In genomic region chr14:55745861-55746237, GRCm38 (mm10) we compare ENCODE assay signal across 9 mouse cellular contexts. TPM values are rescaled to one million over a fixed set of nuclear protein-coding genes. Genes with fewer than 3 reads are reported as not detected.
DNase-seq lines count a peak whose midpoint lies in the region; ATAC-seq and TF ChIP-seq lines count a peak whose summit lies in the region.
"Had no signal": no experiment of that assay in that cellular context is flagged by ENCODE, and none has a peak within 500 bp of the region (broad histone marks: within the 10 kb centered on the region; RNA-seq: fewer than 3 reads in every experiment).

No protein-coding gene starts in this region.

- H3K27me3 ChIP-seq in heart, postnatal 0 days (ENCODE audit: control insufficient read depth, insufficient read depth, low read length), result no peaks in the 10 kb centered on the region
- H3K27me3 ChIP-seq in Patski, result no peaks in the 10 kb centered on the region
- no peaks in the 10 kb centered on the region for H3K27me3 ChIP-seq in hindbrain, embryonic 11.5 days (ENCODE audit: control insufficient read depth, insufficient read depth, low read length)
- no peaks in the 10 kb centered on the region for H3K27me3 ChIP-seq in midbrain, embryonic 11.5 days (ENCODE audit: control insufficient read depth, insufficient read depth, low read length)

- POLR2A ChIA-PET in Patski (lab: Charles Lee), result interaction anchor here (2.6 kb wide), 1 partner anchor 64 kb away, joined by 14 read pairs; the partner anchor contains the start of gene Tinf2

- no peak for TF ChIP-seq CTCF in heart, postnatal 0 days (IDR thresholded peaks at IDR 0.05; ENCODE audit: low read depth)
- TF ChIP-seq CTCF in Patski (IDR thresholded peaks at IDR 0.05), result no peak

- in situ Hi-C loops in Patski (cut with MboI; ENCODE audit: low pct_unique_long_range_greater_than_20kb), result no loop called here

- H3K9ac ChIP-seq in heart, postnatal 0 days (replicated peaks; ENCODE audit: low read depth, low read length), result peak overlapping the region; percentile 80
- H3K9ac ChIP-seq in hindbrain, embryonic 11.5 days (ENCODE audit: low read depth, low read length), result peak overlapping the region; percentile 81
- peak overlapping the region; percentile 88 for H3K9ac ChIP-seq in midbrain, embryonic 11.5 days (ENCODE audit: low read length)

- H3K27ac ChIP-seq in heart, postnatal 0 days (ENCODE audit: low read depth), result peak overlapping the region; percentile 47; the same call in 1 of the 2 replicates
- H3K27ac ChIP-seq in hindbrain, embryonic 11.5 days (ENCODE audit: low read depth, low read length), result no peak overlapping the region
- H3K27ac ChIP-seq in midbrain, embryonic 11.5 days (ENCODE audit: low read depth, low read length), result no peak overlapping the region

- peak overlapping the region; percentile 89 for H3K4me2 ChIP-seq in heart, postnatal 0 days (ENCODE audit: low read depth, low read length)
- peak overlapping the region; percentile 71 for H3K4me2 ChIP-seq in hindbrain, embryonic 11.5 days (replicated peaks; ENCODE audit: low read depth, low read length)
- peak overlapping the region; percentile 93 for H3K4me2 ChIP-seq in midbrain, embryonic 11.5 days

- CTCF ChIA-PET in Patski (lab: Charles Lee), result interaction anchor here (8.2 kb wide), 1 partner anchor 63 kb away, joined by 80 read pairs; the partner anchor contains the start of gene Tinf2

- peaks cover 22% of the 10 kb centered on the region for H3K4me1 ChIP-seq in heart, postnatal 0 days (ENCODE audit: control insufficient read depth, insufficient read depth)
- H3K4me1 ChIP-seq in hindbrain, embryonic 11.5 days (replicated peaks; ENCODE audit: control insufficient read depth, insufficient read depth, low read length), result peaks cover 3% of the 10 kb centered on the region; the same call in 1 of the 2 replicates
- peaks cover 15% of the 10 kb centered on the region for H3K4me1 ChIP-seq in midbrain, embryonic 11.5 days (ENCODE audit: control insufficient read depth, insufficient read depth, low read length)

- WGBS in heart, postnatal 0 days, result under 1% methylated on average over 31 of the region's 31 CpGs
- under 1% methylated on average over 31 of the region's 31 CpGs for WGBS in hindbrain, embryonic 11.5 days
- under 1% methylated on average over 30 of the region's 31 CpGs for WGBS in midbrain, embryonic 11.5 days

- ATAC-seq in heart, postnatal 0 days (ENCODE audit: insufficient read depth, low read depth), result no peak
- peak; percentile 31 for ATAC-seq in Patski
- ATAC-seq in hindbrain, embryonic 11.5 days (ENCODE audit: low FRiP score), result no peak; the same call in 1 of the 2 replicates
- ATAC-seq in midbrain, embryonic 11.5 days (ENCODE audit: low FRiP score), result no peak; the same call in 1 of the 2 replicates

- no peaks in the 10 kb centered on the region for H3K9me3 ChIP-seq in heart, postnatal 0 days (replicated peaks; ENCODE audit: control insufficient read depth, low read length)
- H3K9me3 ChIP-seq in hindbrain, embryonic 11.5 days (ENCODE audit: control insufficient read depth, low read length), result no peaks in the 10 kb centered on the region
- H3K9me3 ChIP-seq in midbrain, embryonic 11.5 days (ENCODE audit: control insufficient read depth, low read length), result no peaks in the 10 kb centered on the region

- no peak for TF ChIP-seq EP300 in heart, postnatal 0 days (IDR thresholded peaks at IDR 0.05; ENCODE audit: low read depth)

- no peak for DNase-seq in heart, postnatal 0 days (ENCODE audit: low spot score)
- no peak for DNase-seq in heart, adult 9 months (ENCODE audit: low spot score in 2 of 2)
- no peak for DNase-seq in Patski (ENCODE audit: low read depth, low spot score)
- DNase-seq in hindbrain, embryonic 11.5 days (ENCODE audit: low spot score), result no peak
- no peak for DNase-seq in midbrain, embryonic 11.5 days (ENCODE audit: low spot score, missing footprints)
- DNase-seq in MN1 (ENCODE audit: low spot score), result no peak
- no peak for DNase-seq in cerebellum, postnatal 10 days
- no peak for DNase-seq in layer of hippocampus, postnatal 25 days (ENCODE audit: extremely low spot score in 1 of 2, low spot score in 1 of 2)

- peaks cover 41% of the 10 kb centered on the region for H3K36me3 ChIP-seq in heart, postnatal 0 days (replicated peaks; ENCODE audit: control insufficient read depth, insufficient read depth, low read length)
- H3K36me3 ChIP-seq in hindbrain, embryonic 11.5 days (ENCODE audit: control insufficient read depth, insufficient read depth, low read length), result no peaks in the 10 kb centered on the region
- H3K36me3 ChIP-seq in midbrain, embryonic 11.5 days (ENCODE audit: control insufficient read depth, insufficient read depth, low read length), result peaks cover 9% of the 10 kb centered on the region; the same call in 1 of the 2 replicates

- peak overlapping the region; percentile 86 for H3K4me3 ChIP-seq in heart, postnatal 0 days (ENCODE audit: low read depth, low read length)
- peak overlapping the region; percentile 93 for H3K4me3 ChIP-seq in hindbrain, embryonic 11.5 days (ENCODE audit: low read depth, low read length)
- H3K4me3 ChIP-seq in midbrain, embryonic 11.5 days (ENCODE audit: low read depth, low read length), result peak overlapping the region; percentile 89

RNA-seq across cellular contexts. Expression of gene Nop9, which starts 0.4 kb away (rescaled TPM):
- total RNA-seq in heart, postnatal 0 days (2014; rRNA removed; ENCODE audit: low replicate concordance), result 20.2 and 26.3 TPM in 2 replicates
- 13.1 and 14.2 TPM in 2 replicates for polyA plus RNA-seq in heart, postnatal 0 days (2015; fragmentation: Nextera tagmentation; extraction: Ambion mirVana)
- 25.5 TPM for polyA plus RNA-seq in Patski (2021)
- 47.0 and 47.6 TPM in 2 replicates for polyA plus RNA-seq in hindbrain, embryonic 11.5 days (2014; fragmentation: Nextera tagmentation; extraction: Ambion mirVana)
- 46.2 and 47.4 TPM in 2 replicates for polyA plus RNA-seq in midbrain, embryonic 11.5 days (2014; fragmentation: Nextera tagmentation; extraction: Ambion mirVana)
- 10 to 100 TPM; 13.4 to 13.6 TPM for total RNA-seq in layer of hippocampus, postnatal 25 days (2021)

RNA-seq across cellular contexts. Expression of gene Dhrs1, which starts 0.4 kb away (rescaled TPM):
- total RNA-seq in heart, postnatal 0 days (2014; rRNA removed; ENCODE audit: low replicate concordance), result 51.9 and 58.1 TPM in 2 replicates
- 62.9 and 65.0 TPM in 2 replicates for polyA plus RNA-seq in heart, postnatal 0 days (2015; fragmentation: Nextera tagmentation; extraction: Ambion mirVana)
- 87.3 TPM for polyA plus RNA-seq in Patski (2021)
- 68.6 and 72.1 TPM in 2 replicates for polyA plus RNA-seq in hindbrain, embryonic 11.5 days (2014; fragmentation: Nextera tagmentation; extraction: Ambion mirVana)
- 69.5 and 70.5 TPM in 2 replicates for polyA plus RNA-seq in midbrain, embryonic 11.5 days (2014; fragmentation: Nextera tagmentation; extraction: Ambion mirVana)
- 10 to 100 TPM; 78.3 to 94.9 TPM for total RNA-seq in layer of hippocampus, postnatal 25 days (2021)

RNA-seq across cellular contexts. Expression of gene Cideb, which starts 12.4 kb away (rescaled TPM):
- total RNA-seq in heart, postnatal 0 days (2014; rRNA removed; ENCODE audit: low replicate concordance), result 0.31 and 0.34 TPM in 2 replicates
- 2.8 and 3.6 TPM in 2 replicates for polyA plus RNA-seq in heart, postnatal 0 days (2015; fragmentation: Nextera tagmentation; extraction: Ambion mirVana)
- polyA plus RNA-seq in Patski (2021), result 1.9 TPM
- polyA plus RNA-seq in hindbrain, embryonic 11.5 days (2014; fragmentation: Nextera tagmentation; extraction: Ambion mirVana), result 0.33 TPM in 1 of 2 replicates, not detected in the other
- polyA plus RNA-seq in midbrain, embryonic 11.5 days (2014; fragmentation: Nextera tagmentation; extraction: Ambion mirVana), result 0.18 and 0.22 TPM in 2 replicates
- 1 to 10 TPM; 1.4 to 2.1 TPM for total RNA-seq in layer of hippocampus, postnatal 25 days (2021)
- total RNA-seq: gastrocnemius, postnatal 14 days had no signal

RNA-seq across cellular contexts. Expression of gene Ltb4r2, which starts 15.4 kb away (rescaled TPM):
- total RNA-seq in heart, postnatal 0 days (2014; rRNA removed; ENCODE audit: low replicate concordance), result not detected in 2 replicates
- 0.10 and 0.22 TPM in 2 replicates for polyA plus RNA-seq in heart, postnatal 0 days (2015; fragmentation: Nextera tagmentation; extraction: Ambion mirVana)
- not detected for polyA plus RNA-seq in Patski (2021)
- polyA plus RNA-seq in hindbrain, embryonic 11.5 days (2014; fragmentation: Nextera tagmentation; extraction: Ambion mirVana), result 0.28 and 0.62 TPM in 2 replicates
- polyA plus RNA-seq in midbrain, embryonic 11.5 days (2014; fragmentation: Nextera tagmentation; extraction: Ambion mirVana), result 0.12 and 0.40 TPM in 2 replicates
- under 1 TPM; 0.10 to 0.19 TPM for total RNA-seq in layer of hippocampus, postnatal 25 days (2021)

RNA-seq across cellular contexts. Expression of gene Ltb4r1, which starts 19.9 kb away (rescaled TPM):
- 0.62 TPM in 1 of 2 replicates, not detected in the other for total RNA-seq in heart, postnatal 0 days (2014; rRNA removed; ENCODE audit: low replicate concordance)
- 0.38 and 0.40 TPM in 2 replicates for polyA plus RNA-seq in heart, postnatal 0 days (2015; fragmentation: Nextera tagmentation; extraction: Ambion mirVana)
- polyA plus RNA-seq in Patski (2021), result not detected
- polyA plus RNA-seq in hindbrain, embryonic 11.5 days (2014; fragmentation: Nextera tagmentation; extraction: Ambion mirVana), result 0.14 TPM in 1 of 2 replicates, not detected in the other
- polyA plus RNA-seq in midbrain, embryonic 11.5 days (2014; fragmentation: Nextera tagmentation; extraction: Ambion mirVana), result not detected in 2 replicates
- total RNA-seq in layer of hippocampus, postnatal 25 days (2021), result under 1 TPM in 1 of 2 experiments, not detected in 1; 0.32 TPM
